Mouse (Mus musculus) small intestine, adult 2 months (tissue): ENCODE measurements around the gene Gars. TPM values are rescaled to one million over a fixed set of nuclear protein-coding genes. Genes with fewer than 3 reads are reported as not detected.

ENCODE experiments used
- H3K27ac ChIP-seq: fragments of 200-500 bp; 2 replicates; pipeline ENCODE4 v1.5.1; 2012; ENCODE audit warnings: low read depth, low read length, control low read depth, inconsistent platforms; ENCODE audit not compliant: insufficient read depth
- H3K27me3 ChIP-seq: fragments of 200-500 bp; 2 replicates; pipeline ENCODE4 v1.6.1; 2012; ENCODE audit warnings: mild to moderate bottlenecking, moderate library complexity, low read length, inconsistent platforms; ENCODE audit not compliant: control insufficient read depth, insufficient read depth
- H3K36me3 ChIP-seq: fragments of 200-500 bp; 2 replicates; pipeline ENCODE4 v1.6.1; 2012; ENCODE audit warnings: mild to moderate bottlenecking, low read length, control low read depth, inconsistent platforms; ENCODE audit not compliant: control insufficient read depth, insufficient read depth
- H3K4me1 ChIP-seq: fragments of 200-500 bp; 2 replicates; pipeline ENCODE4 v1.6.1; 2012; ENCODE audit warnings: low read length, inconsistent platforms, mixed read lengths; ENCODE audit not compliant: control insufficient read depth, insufficient read depth, insufficient read length
- H3K4me3 ChIP-seq: fragments of 200-500 bp; 2 replicates; pipeline ENCODE4 v1.5.1; 2012; ENCODE audit warnings: low read depth, mild to moderate bottlenecking, control low read depth, inconsistent platforms, low read length, moderate library complexity
- CTCF ChIP-seq: fragments of 200-500 bp; IDR thresholded peaks from 2 replicates; pipeline ENCODE4 v1.5.1; 2012; ENCODE audit warnings: low read depth, mild to moderate bottlenecking, control low read depth, inconsistent platforms, low read length, moderate library complexity, mixed read lengths; ENCODE audit not compliant: insufficient replicate concordance, insufficient read length; ENCODE audit errors: extremely low read depth
- POLR2A ChIP-seq: fragments of 200-500 bp; IDR thresholded peaks from 2 replicates; pipeline ENCODE4 v1.6.1; 2012; ENCODE audit warnings: low read depth, mild to moderate bottlenecking, control low read depth, inconsistent platforms, low read length, moderate library complexity
- polyA plus RNA-seq: library from polyadenylated mRNA; depleted of rRNA; stranded (reverse); fragments of >200 nt; gene quantifications from 2 replicates; pipeline ENCODE4 v1.2.3, GENCODE M21; 2012; rRNA removed

Gars gene
- polyA plus RNA-seq, 1 experiment, result 31.4 TPM

DNA sequence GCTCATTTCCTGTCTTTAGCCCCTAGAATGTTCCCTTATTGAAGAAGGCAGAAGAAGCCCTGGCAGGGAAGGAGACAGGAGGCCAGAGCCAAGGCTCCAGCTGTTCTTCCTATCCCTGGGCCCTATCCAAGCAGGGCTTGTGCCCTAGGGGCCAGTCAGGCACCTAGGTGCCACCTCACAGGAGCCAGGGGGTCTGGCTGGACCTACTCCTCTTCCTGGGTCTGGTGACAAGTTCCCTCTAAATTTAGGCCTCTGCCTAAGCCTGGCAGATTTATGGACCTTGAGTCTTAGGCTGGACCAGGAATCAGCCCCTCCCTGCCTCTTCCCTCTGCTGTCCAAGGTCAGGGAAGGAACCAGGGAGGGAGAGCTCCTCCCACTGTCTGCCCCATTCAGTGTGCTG, 90.6 kb downstream of the Gars start:
- Histone ChIP-seq H3K4me3 (no peak overlapping the region), H3K4me1 (no peaks in the 10 kb centered on the region), H3K27ac (no peak overlapping the region), H3K27me3 (no peaks in the 10 kb centered on the region), H3K36me3 (no peaks in the 10 kb centered on the region)
- no peak for TF ChIP-seq POLR2A
- no peak for TF ChIP-seq CTCF

Other genes with a start within 250 kb of the Gars start
- 3.8 and 7.0 TPM in 2 replicates for gene Znrf2, start 221.1 kb upstream of the Gars start, polyA plus RNA-seq
- gene Nod1, start 65.4 kb upstream of the Gars start, polyA plus RNA-seq, result 8.5 and 11.2 TPM in 2 replicates
- 0.17 and 1.5 TPM in 2 replicates for gene Ggct, start 45.1 kb upstream of the Gars start, polyA plus RNA-seq
- gene Crhr2, start 95.0 kb downstream of the Gars start, polyA plus RNA-seq, result 0.37 and 0.51 TPM in 2 replicates
- gene Inmt, start 137.0 kb downstream of the Gars start, polyA plus RNA-seq, result 0.27 and 1.1 TPM in 2 replicates
- gene Mindy4, start 165.4 kb downstream of the Gars start, polyA plus RNA-seq, result 0.81 and 0.98 TPM in 2 replicates